In the genomic region with DNA sequence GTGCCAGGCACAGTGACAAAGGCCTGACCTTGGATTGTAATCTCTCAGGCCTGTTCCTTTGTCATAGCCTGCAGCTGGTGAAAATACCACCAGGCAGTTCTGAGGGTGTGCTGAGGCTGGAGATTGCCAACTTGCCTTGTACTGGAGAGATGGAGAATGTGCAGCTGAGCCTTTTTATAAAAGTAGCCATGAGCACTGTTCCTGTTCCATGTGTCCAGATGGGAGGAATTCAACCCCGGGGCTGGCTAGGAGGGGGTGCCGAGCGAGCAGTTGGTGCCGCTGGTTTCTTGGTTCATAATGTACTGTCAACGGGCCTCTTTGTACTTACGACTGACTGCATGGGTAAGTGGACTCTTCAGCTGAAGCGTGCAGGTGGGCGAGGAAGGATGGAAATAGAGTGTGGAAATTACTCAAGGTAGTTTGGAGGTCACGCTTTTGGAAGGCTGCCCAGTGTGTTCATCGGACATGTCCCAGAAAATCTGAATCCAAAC, we compare ENCODE assay signal across 17 mouse cellular contexts. TPM values are rescaled to one million over a fixed set of nuclear protein-coding genes. Genes with fewer than 3 reads are reported as not detected.
DNase-seq lines count a peak whose midpoint lies in the region; ATAC-seq and TF ChIP-seq lines count a peak whose summit lies in the region.
"Had no signal": no experiment of that assay in that cellular context is flagged by ENCODE, and none has a peak within 500 bp of the region (broad histone marks: within the 10 kb centered on the region; RNA-seq: fewer than 3 reads in every experiment).

No protein-coding gene starts in this region.

- H3K4me3 ChIP-seq in heart, embryonic 14.5 days (ENCODE audit: control insufficient read depth in 1 of 2, insufficient read depth in 1 of 2, low read depth in 1 of 2, low read length in 2 of 2), result no peak overlapping the region
- H3K4me3 ChIP-seq in liver, postnatal 0 days (ENCODE audit: low read depth, low read length), result no peak overlapping the region
- H3K4me3 ChIP-seq: embryonic facial prominence, embryonic 13.5 days; forebrain, embryonic 10.5 days; liver, embryonic 12.5 days; megakaryocyte, embryonic 14.5 days; myocyte had no signal

- 0 out of 2 replicates have a peak overlapping the region, but pooled peaks have one; percentile 35 for H3K9ac ChIP-seq in heart, embryonic 14.5 days (ENCODE audit: low read length)
- no peak overlapping the region for H3K9ac ChIP-seq in liver, postnatal 0 days (replicated peaks)
- H3K9ac ChIP-seq: embryonic facial prominence, embryonic 13.5 days; liver, embryonic 12.5 days had no signal

- H3K4me1 ChIP-seq in heart, embryonic 14.5 days (ENCODE audit: control insufficient read depth in 2 of 2, insufficient read depth in 2 of 2, low read length in 2 of 2), result peaks cover 4 to 8% of the 10 kb centered on the region in 2 experiments
- no peaks in the 10 kb centered on the region for H3K4me1 ChIP-seq in liver, postnatal 0 days (ENCODE audit: insufficient read depth)
- H3K4me1 ChIP-seq: embryonic facial prominence, embryonic 13.5 days; forebrain, embryonic 10.5 days; liver, embryonic 12.5 days; megakaryocyte, embryonic 14.5 days had no signal

- no peaks in the 10 kb centered on the region for H3K36me3 ChIP-seq in heart, embryonic 14.5 days (ENCODE audit: control insufficient read depth, insufficient read depth, low read length)
- H3K36me3 ChIP-seq in liver, postnatal 0 days (replicated peaks; ENCODE audit: insufficient read depth, low read length), result no peaks in the 10 kb centered on the region

- TF ChIP-seq CTCF in liver, postnatal 0 days (IDR thresholded peaks at IDR 0.05; ENCODE audit: low read depth), result no peak

- no peak for TF ChIP-seq EP300 in liver, postnatal 0 days (IDR thresholded peaks at IDR 0.05; ENCODE audit: low read depth)

- DNase-seq in cerebellum, adult 9-11 months, result peak; percentile 25
- no peak for DNase-seq in heart, adult 18-20 months
- DNase-seq in liver, postnatal 0 days, result peak; percentile 29
- no peak for DNase-seq in liver
- DNase-seq in adrenal gland, postnatal 36 days, result peak; percentile 44 to 54
- no peak for DNase-seq in testis, postnatal 14 days (ENCODE audit: low spot score)
- DNase-seq: kidney, adult 9 months; retina, postnatal 1 day had no signal

- no peak for ATAC-seq in cerebellum, adult (ENCODE audit: insufficient number of reproducible peaks, low FRiP score, low TSS enrichment)
- ATAC-seq in heart, embryonic 14.5 days (ENCODE audit: insufficient number of reproducible peaks, insufficient read depth, low FRiP score, low read depth), result peak; percentile 69
- ATAC-seq in liver, postnatal 0 days, result no peak
- ATAC-seq: liver, embryonic 12.5 days; lung, postnatal 0 days; Patski had no signal

- H3K27me3 ChIP-seq in heart, embryonic 14.5 days (ENCODE audit: control insufficient read depth, insufficient read depth, low read length), result no peaks in the 10 kb centered on the region
- H3K27me3 ChIP-seq in liver, postnatal 0 days (ENCODE audit: insufficient read depth, low read length), result no peaks in the 10 kb centered on the region
- H3K27me3 ChIP-seq: embryonic facial prominence, embryonic 13.5 days; liver, embryonic 12.5 days; Patski had no signal

- peak overlapping the region; percentile 83 to 90 for H3K27ac ChIP-seq in heart, embryonic 14.5 days (replicated peaks in 1 of 2; ENCODE audit: control insufficient read depth in 1 of 2, insufficient read depth in 1 of 2, low read depth in 2 of 2, low read length in 2 of 2)
- no peak overlapping the region for H3K27ac ChIP-seq in liver, postnatal 0 days (ENCODE audit: low read depth)
- H3K27ac ChIP-seq: embryonic facial prominence, embryonic 13.5 days; forebrain, embryonic 10.5 days; liver, embryonic 12.5 days had no signal

- H3K9me3 ChIP-seq in heart, embryonic 14.5 days (ENCODE audit: control insufficient read depth, low read length), result no peaks in the 10 kb centered on the region
- no peaks in the 10 kb centered on the region for H3K9me3 ChIP-seq in liver, postnatal 0 days (ENCODE audit: low read length)
- H3K9me3 ChIP-seq: embryonic facial prominence, embryonic 13.5 days; forebrain, embryonic 10.5 days; liver, embryonic 12.5 days; megakaryocyte, embryonic 14.5 days had no signal

- H3K4me2 ChIP-seq in heart, embryonic 14.5 days (ENCODE audit: low read length), result no peak overlapping the region
- no peak overlapping the region for H3K4me2 ChIP-seq in liver, postnatal 0 days (ENCODE audit: low read depth, low read length)
- H3K4me2 ChIP-seq: embryonic facial prominence, embryonic 13.5 days; liver, embryonic 12.5 days had no signal

- 37% methylated on average over 10 of the region's 10 CpGs for WGBS in heart, embryonic 14.5 days
- WGBS in liver, postnatal 0 days (ENCODE audit: insufficient replicate concordance), result 82% methylated on average over 10 of the region's 10 CpGs

RNA-seq across cellular contexts. Expression of gene Srsf1, which starts 10.4 kb away (rescaled TPM):
- 192 and 199 TPM in 2 replicates for polyA plus RNA-seq in heart, embryonic 14.5 days (2014; fragmentation: Nextera tagmentation; extraction: Ambion mirVana)
- 100 to 1,000 TPM in 1 of 2 experiments, 10 to 100 TPM in 1; 88.5 to 102 TPM for total RNA-seq in heart, adult 18-20 months (2021)
- 54.8 and 58.6 TPM in 2 replicates for polyA plus RNA-seq in liver, postnatal 0 days (2015; fragmentation: Nextera tagmentation; extraction: Ambion mirVana)
- 100 to 1,000 TPM; 212 to 243 TPM for total RNA-seq in adrenal gland, postnatal 36 days (2021)

RNA-seq across cellular contexts. Expression of gene Vezf1, which starts 31.3 kb away (rescaled TPM):
- polyA plus RNA-seq in heart, embryonic 14.5 days (2014; fragmentation: Nextera tagmentation; extraction: Ambion mirVana), result 23.9 and 26.2 TPM in 2 replicates
- 10 to 100 TPM; 35.0 to 38.4 TPM for total RNA-seq in heart, adult 18-20 months (2021)
- 6.3 TPM in 2 replicates for polyA plus RNA-seq in liver, postnatal 0 days (2015; fragmentation: Nextera tagmentation; extraction: Ambion mirVana)
- 10 to 100 TPM; 49.3 to 50.9 TPM for total RNA-seq in adrenal gland, postnatal 36 days (2021)

RNA-seq across cellular contexts. Expression of gene Dynll2, which starts 49.5 kb away (rescaled TPM):
- polyA plus RNA-seq in heart, embryonic 14.5 days (2014; fragmentation: Nextera tagmentation; extraction: Ambion mirVana), result 15.7 and 17.3 TPM in 2 replicates
- 100 to 1,000 TPM; 410 to 444 TPM for total RNA-seq in heart, adult 18-20 months (2021)
- polyA plus RNA-seq in liver, postnatal 0 days (2015; fragmentation: Nextera tagmentation; extraction: Ambion mirVana), result 10.5 and 11.0 TPM in 2 replicates
- total RNA-seq in adrenal gland, postnatal 36 days (2021), result 100 to 1,000 TPM; 200 to 233 TPM

Comparison
In these comparisons a context has a peak if more than half of its experiments do, and no peak if none do; other contexts are left out.
1. DNase-seq: peak in cerebellum, adult 9-11 months (single experiment), liver, postnatal 0 days (single experiment) and adrenal gland, postnatal 36 days (2 of 2); none in heart, adult 18-20 months (0 of 2), liver (single experiment) and testis, postnatal 14 days (single experiment).